Mouse (Mus musculus): ENCODE measurements around the gene Snx10.
"Not testable (repeated sequence)": the region's sequence is repeated elsewhere in the genome, so short reads cannot be mapped to it uniquely, and the experiment has no call there.

The Snx10 gene

GRCm38 (mm10) chr6:51523807-51524320, at the start of gene Snx10:
Snx10 (plus strand) TSS chr6:51523901.
- DNase-seq (ENCODE audit: low spot score) = peak; percentile 62

- no peak for DNase-seq (ENCODE audit: low spot score)
Measured at GRCm38 (mm10) chr6:51479136-51479731, 44.5 kb upstream of the Snx10 start.

GRCm38 (mm10) chr6:51481548-51481947, 42.2 kb upstream of the Snx10 start:
- no peak for DNase-seq (ENCODE audit: low spot score)

- DNase-seq (ENCODE audit: low spot score) = no peak
Measured at GRCm38 (mm10) chr6:51483861-51484260, 39.8 kb upstream of the Snx10 start.

- not testable (repeated sequence) for DNase-seq (ENCODE audit: low spot score)
Measured at GRCm38 (mm10) chr6:51484556-51484955, 39.1 kb upstream of the Snx10 start.

- DNase-seq (ENCODE audit: low spot score) = no peak
Measured at GRCm38 (mm10) chr6:51485646-51486045, 38.1 kb upstream of the Snx10 start.

GRCm38 (mm10) chr6:51486076-51486710, 37.5 kb upstream of the Snx10 start:
- no peak for DNase-seq (ENCODE audit: low spot score)

- DNase-seq (ENCODE audit: low spot score) = no peak
Measured at GRCm38 (mm10) chr6:51486731-51487130, 37.0 kb upstream of the Snx10 start.

GRCm38 (mm10) chr6:51489787-51490186, 33.9 kb upstream of the Snx10 start:
- DNase-seq (ENCODE audit: low spot score) = no peak

GRCm38 (mm10) chr6:51497321-51498111, 26.2 kb upstream of the Snx10 start:
- no peak for DNase-seq (ENCODE audit: low spot score)

- DNase-seq (ENCODE audit: low spot score) = no peak
Measured at GRCm38 (mm10) chr6:51505671-51506070, 18.0 kb upstream of the Snx10 start.

- DNase-seq (ENCODE audit: low spot score) = no peak
Measured at GRCm38 (mm10) chr6:51507556-51507955, 16.1 kb upstream of the Snx10 start.

GRCm38 (mm10) chr6:51508750-51509648, 14.7 kb upstream of the Snx10 start:
- DNase-seq (ENCODE audit: low spot score) = peak; percentile 83

- peak; percentile 64 for DNase-seq (ENCODE audit: low spot score)
Measured at GRCm38 (mm10) chr6:51510094-51510493, 13.6 kb upstream of the Snx10 start.

- DNase-seq (ENCODE audit: low spot score) = no peak
Measured at GRCm38 (mm10) chr6:51510946-51511345, 12.8 kb upstream of the Snx10 start.

- DNase-seq (ENCODE audit: low spot score) = no peak
Measured at GRCm38 (mm10) chr6:51513745-51514144, 10.0 kb upstream of the Snx10 start.

GRCm38 (mm10) chr6:51514860-51515259, 8.8 kb upstream of the Snx10 start:
- no peak for DNase-seq (ENCODE audit: low spot score)

- no peak for DNase-seq (ENCODE audit: low spot score)
Measured at GRCm38 (mm10) chr6:51523310-51523709, 391 bp upstream of the Snx10 start.

GRCm38 (mm10) chr6:51524321-51524931, 725 bp downstream of the Snx10 start:
- peak; percentile 76 for DNase-seq (ENCODE audit: low spot score)

- DNase-seq (ENCODE audit: low spot score) = no peak
Measured at GRCm38 (mm10) chr6:51525001-51525400, 1.3 kb downstream of the Snx10 start.

GRCm38 (mm10) chr6:51529457-51529856, 5.8 kb downstream of the Snx10 start:
- DNase-seq (ENCODE audit: low spot score) = no peak
